Mouse (Mus musculus) ovary, adult 2 months (tissue): Measurements from ENCODE around the gene Saysd1. TPM values are rescaled to one million over a fixed set of nuclear protein-coding genes. Genes with fewer than 3 reads are reported as not detected.

Experiments used
- polyA plus RNA-seq: library from polyadenylated mRNA; depleted of rRNA; stranded (reverse); fragments of >200 nt; gene quantifications from 2 replicates; pipeline ENCODE4 v1.2.3, GENCODE M21; 2012; rRNA removed

Gene Saysd1
- polyA plus RNA-seq: 9.6 and 10.7 TPM in 2 replicates

GRCm38 (mm10) chr14:20138484-20139355, at the start of gene Saysd1:
Gene Saysd1 (minus strand): TSS chr14:20138534.

GRCm38 (mm10) chr14:20181466-20181921, 43.2 kb upstream of the Saysd1 start, which contains the start of gene Kcnk5:
Gene Kcnk5 (minus strand): TSS chr14:20181809.

Other genes with a start within 250 kb of the Saysd1 start
- gene Gng2, start 160.9 kb downstream of the Saysd1 start, polyA plus RNA-seq: 20.0 and 20.5 TPM in 2 replicates
- 20.9 and 22.6 TPM in 2 replicates for gene Kcnk5, start 43.3 kb upstream of the Saysd1 start, polyA plus RNA-seq
- 1.3 and 1.6 TPM in 2 replicates for gene Kcnk16, start 130.7 kb upstream of the Saysd1 start, polyA plus RNA-seq
- 10.4 and 12.2 TPM in 2 replicates for gene Nudt13, start 156.2 kb upstream of the Saysd1 start, polyA plus RNA-seq
- gene Ecd, start 209.6 kb upstream of the Saysd1 start, polyA plus RNA-seq: 18.9 and 21.6 TPM in 2 replicates
- gene Fam149b, start 209.6 kb upstream of the Saysd1 start, polyA plus RNA-seq: 21.4 and 32.7 TPM in 2 replicates